Mouse (Mus musculus) limb, embryonic 14.5 days (tissue): ENCODE measurements around the gene Capn15. TPM values are rescaled to one million over a fixed set of nuclear protein-coding genes. Genes with fewer than 3 reads are reported as not detected.

Experiments used
- ATAC-seq: fragments of 200-750 bp; cut with Nextera tagmentation; 2 replicates; pipeline ENCODE4 v1.8.0; 2017; ENCODE audit warnings: low read depth, moderate number of reproducible peaks, moderate TSS enrichment; ENCODE audit not compliant: low FRiP score
- DNase-seq: peaks from one replicate; pipeline ENCODE4 v3.0.0-alpha.2; 2015; ENCODE audit warnings: low spot score
- H3K27ac ChIP-seq: fragments of 300-500 bp; sonication (generic); replicated peaks from 2 replicates; pipeline ENCODE4 v1.5.1; 2014; ENCODE audit warnings: low read depth, mild to moderate bottlenecking, low read length, moderate library complexity, mixed read lengths
- H3K27me3 ChIP-seq: fragments of 300-500 bp; sonication (generic); 2 replicates; pipeline ENCODE4 v1.6.1; 2014; ENCODE audit warnings: low read length, mixed read lengths; ENCODE audit not compliant: control insufficient read depth, insufficient read depth
- H3K36me3 ChIP-seq: fragments of 300-500 bp; sonication (generic); 2 replicates; pipeline ENCODE4 v1.6.1; 2014; ENCODE audit warnings: mild to moderate bottlenecking, low read length, moderate library complexity, mixed read lengths; ENCODE audit not compliant: control insufficient read depth, insufficient read depth
- H3K4me1 ChIP-seq: fragments of 300-500 bp; sonication (generic); 2 replicates; pipeline ENCODE4 v1.6.1; 2014; ENCODE audit warnings: antibody characterized with exemption, low read length, mixed read lengths; ENCODE audit not compliant: control insufficient read depth, insufficient read depth
- H3K4me2 ChIP-seq: fragments of 300-500 bp; sonication (generic); replicated peaks from 2 replicates; pipeline ENCODE4 v1.6.1; 2014; ENCODE audit warnings: low read depth, mild to moderate bottlenecking, low read length, moderate library complexity; ENCODE audit not compliant: severe bottlenecking
- H3K4me3 ChIP-seq: fragments of 300-500 bp; sonication (generic); replicated peaks from 2 replicates; pipeline ENCODE4 v1.5.1; 2014; ENCODE audit warnings: low read length
- H3K9ac ChIP-seq: fragments of 300-500 bp; sonication (generic); 2 replicates; pipeline ENCODE4 v1.6.1; 2014; ENCODE audit warnings: mild to moderate bottlenecking, low read depth, low read length, moderate library complexity; ENCODE audit not compliant: severe bottlenecking
- H3K9me3 ChIP-seq: fragments of 300-500 bp; sonication (generic); 2 replicates; pipeline ENCODE4 v1.6.1; 2016; ENCODE audit warnings: low read length; ENCODE audit not compliant: control insufficient read depth
- POLR2A ChIP-seq: fragments of 200-500 bp; IDR thresholded peaks from 2 replicates; pipeline ENCODE4 v1.8.0; 2012; ENCODE audit warnings: inconsistent platforms, mild to moderate bottlenecking, moderate library complexity, borderline replicate concordance; ENCODE audit not compliant: insufficient read depth, insufficient read length; ENCODE audit errors: extremely low read depth
- WGBS: fragments of 180-500 bp; shearing (Covaris S2); extraction: QIAGEN DNeasy Blood & Tissue Kit; methylation state at CpG from one replicate; pipeline ENCODE4 v1.1.7; 2014; 5-methylcytosine and 5-hydroxymethylcytosine counted together
- polyA plus RNA-seq, 2 experiments: library from polyadenylated mRNA; depleted of rRNA in 1 of 2; stranded (reverse) in 1 of 2; unstranded in 1 of 2; fragments of >200 nt; fragmentation: Nextera tagmentation in 1 of 2; extraction: Ambion mirVana in 1 of 2; gene quantifications; 2 replicates each; pipeline versions ENCODE4 v1.2.1 to v1.2.3; 2012 to 2014

Capn15 gene
- polyA plus RNA-seq, 2 experiments = 31.0 to 50.1 TPM

DNA sequence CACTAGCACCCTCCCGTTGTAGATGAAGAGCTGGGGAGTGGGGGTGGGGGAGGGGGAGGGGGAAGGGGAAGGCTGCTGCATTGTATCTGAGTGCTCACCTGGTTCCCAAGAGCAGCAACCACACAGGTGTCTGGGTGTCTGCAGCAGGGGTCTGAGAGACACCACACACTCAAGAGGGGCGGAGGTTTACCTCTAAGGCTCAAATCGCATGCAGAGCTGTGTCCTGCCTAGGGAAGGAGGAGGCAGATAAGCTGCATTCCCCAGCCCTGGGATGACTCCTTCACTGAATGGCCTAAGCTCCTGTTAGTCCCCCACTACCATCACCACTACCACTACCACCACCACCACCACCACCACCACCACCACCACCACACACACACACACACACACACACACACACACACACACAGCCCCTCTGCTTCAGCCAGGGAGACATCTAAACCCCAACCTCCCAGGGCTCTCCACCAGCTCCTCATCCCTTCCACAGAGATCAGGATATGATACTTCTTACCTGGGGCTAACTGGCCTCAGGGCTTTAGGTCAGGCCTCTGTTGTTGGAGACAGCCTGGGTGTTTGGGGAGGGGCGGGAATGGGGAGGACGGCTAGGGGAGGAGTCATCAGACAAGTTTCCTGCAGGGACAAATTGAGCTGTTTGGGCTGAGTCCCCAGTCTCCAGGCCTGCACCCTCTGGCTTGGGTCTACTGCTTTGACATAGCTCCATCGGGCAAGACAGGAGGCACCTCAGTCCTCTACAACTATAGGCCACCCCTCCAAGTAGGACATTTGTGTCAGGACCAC is 41.0 kb downstream of the Capn15 start, which contains the start of the genes Pigq and Nhlrc4:
Gene Pigq (minus strand): TSS at position 571 of the 798 bp plus-strand sequence.
Gene Nhlrc4 (minus strand): TSS at position 596 of the 798 bp plus-strand sequence.
- H3K4me1 ChIP-seq = peaks cover 12% of the 10 kb centered on the region
- no peak for TF ChIP-seq POLR2A
- WGBS = 33% methylated on average over 6 of the region's 6 CpGs
- H3K9ac ChIP-seq = no peak within 1 kb of the TSS
- H3K27ac ChIP-seq = no peak within 1 kb of the TSS
- H3K27me3 ChIP-seq = no peaks in the 10 kb centered on the region
- no peaks in the 10 kb centered on the region for H3K9me3 ChIP-seq
- H3K4me3 ChIP-seq = no peak within 1 kb of the TSS
- ATAC-seq = no peak
- no peak within 1 kb of the TSS for H3K4me2 ChIP-seq
- DNase-seq = no peak
- H3K36me3 ChIP-seq = no peaks in the 10 kb centered on the region; the same call in 1 of the 2 replicates

GRCm38 (mm10) chr17:25943769-25944168 is 41.8 kb downstream of the Capn15 start:
- TF ChIP-seq POLR2A = no peak
- H3K4me3 ChIP-seq = no peak overlapping the region

GRCm38 (mm10) chr17:25943221-25943620 is 42.4 kb downstream of the Capn15 start:
- no peak for ATAC-seq
- H3K9me3 ChIP-seq = no peaks in the 10 kb centered on the region
- 92% methylated on average over 3 of the region's 3 CpGs for WGBS
- TF ChIP-seq POLR2A = no peak
- no peaks in the 10 kb centered on the region; the same call in 1 of the 2 replicates for H3K36me3 ChIP-seq
- no peak for DNase-seq
- no peak overlapping the region for H3K27ac ChIP-seq
- H3K27me3 ChIP-seq = no peaks in the 10 kb centered on the region
- no peak overlapping the region for H3K4me3 ChIP-seq
- no peak overlapping the region for H3K9ac ChIP-seq
- no peak overlapping the region for H3K4me2 ChIP-seq
- H3K4me1 ChIP-seq = peaks cover 12% of the 10 kb centered on the region

More at GRCm38 (mm10) chr17:25943769-25944168, 41.8 kb downstream of the Capn15 start:
- H3K36me3 ChIP-seq = no peaks in the 10 kb centered on the region; the same call in 1 of the 2 replicates
- H3K4me2 ChIP-seq = no peak overlapping the region
- H3K9ac ChIP-seq = no peak overlapping the region
- no peaks in the 10 kb centered on the region for H3K27me3 ChIP-seq
- H3K9me3 ChIP-seq = no peaks in the 10 kb centered on the region
- DNase-seq (no peak), ATAC-seq (no peak)
- 80% methylated on average over 9 of the region's 9 CpGs for WGBS
- H3K27ac ChIP-seq = no peak overlapping the region
- H3K4me1 ChIP-seq = peaks cover 12% of the 10 kb centered on the region

- Histone ChIP-seq H3K4me3 (no peak overlapping the region), H3K9ac (no peak overlapping the region), H3K9me3 (no peaks in the 10 kb centered on the region), H3K27ac (no peak overlapping the region), H3K27me3 (no peaks in the 10 kb centered on the region), H3K4me1 (peaks cover 12% of the 10 kb centered on the region), H3K36me3 (no peaks in the 10 kb centered on the region; the same call in 1 of the 2 replicates), H3K4me2 (no peak overlapping the region)
- no peak for ATAC-seq
- no peak for DNase-seq
- TF ChIP-seq POLR2A = no peak
- 73% methylated on average over 2 of the region's 2 CpGs for WGBS
Measured at GRCm38 (mm10) chr17:25942597-25943151, 42.9 kb downstream of the Capn15 start.

GRCm38 (mm10) chr17:25941511-25942241 is 43.9 kb downstream of the Capn15 start:
- WGBS = 3% methylated on average over 45 of the region's 54 CpGs
- H3K4me2 ChIP-seq = peak overlapping the region; percentile 52
- peak overlapping the region; percentile 95 for H3K9ac ChIP-seq
- peaks cover 6% of the 10 kb centered on the region for H3K36me3 ChIP-seq
- H3K4me3 ChIP-seq = peak overlapping the region; percentile 73
- H3K4me1 ChIP-seq = peaks cover 12% of the 10 kb centered on the region
- H3K27me3 ChIP-seq = no peaks in the 10 kb centered on the region
- DNase-seq (peak; percentile 49), ATAC-seq (peak; percentile 77)
- H3K27ac ChIP-seq = peak overlapping the region; percentile 89
- TF ChIP-seq POLR2A = peak; percentile 52; the same call in 1 of the 2 replicates
- no peaks in the 10 kb centered on the region for H3K9me3 ChIP-seq
